Mouse (Mus musculus) intestine, embryonic 14.5 days (tissue): Measurements from ENCODE around the gene Gstt2. TPM values are rescaled to one million over a fixed set of nuclear protein-coding genes. Genes with fewer than 3 reads are reported as not detected.

ENCODE experiments used
- ATAC-seq: fragments of 200-750 bp; cut with Nextera tagmentation; replicated peaks from 2 replicates; pipeline ENCODE4 v1.8.0; 2017; ENCODE audit warnings: low read depth, moderate number of reproducible peaks, moderate TSS enrichment, moderate library complexity; ENCODE audit not compliant: low FRiP score, low TSS enrichment
- DNase-seq: peaks from one replicate; pipeline ENCODE4 v3.0.0-alpha.2; 2018; ENCODE audit warnings: low spot score
- H3K27ac ChIP-seq: fragments of 300-500 bp; sonication (generic); 2 replicates; pipeline ENCODE4 v1.5.1; 2014; ENCODE audit warnings: low read depth, mild to moderate bottlenecking, control low read depth
- H3K27me3 ChIP-seq: fragments of 300-500 bp; sonication (generic); replicated peaks from 2 replicates; pipeline ENCODE4 v1.6.1; 2014; ENCODE audit warnings: low read length, control low read depth; ENCODE audit not compliant: control insufficient read depth, insufficient read depth
- H3K36me3 ChIP-seq: fragments of 300-500 bp; sonication (generic); 2 replicates; pipeline ENCODE4 v1.6.1; 2014; ENCODE audit warnings: low read length, control low read depth; ENCODE audit not compliant: control insufficient read depth, insufficient read depth
- H3K4me1 ChIP-seq: fragments of 300-500 bp; sonication (generic); replicated peaks from 2 replicates; pipeline ENCODE4 v1.6.1; 2014; ENCODE audit warnings: low read length, control low read depth, mixed read lengths; ENCODE audit not compliant: control insufficient read depth, insufficient read depth
- H3K4me2 ChIP-seq: fragments of 300-500 bp; sonication (generic); 2 replicates; pipeline ENCODE4 v1.6.1; 2014; ENCODE audit warnings: low read length
- H3K4me3 ChIP-seq: fragments of 300-500 bp; sonication (generic); 2 replicates; pipeline ENCODE4 v1.5.1; 2014; ENCODE audit warnings: low read depth, low read length, control low read depth, mixed read lengths
- H3K9ac ChIP-seq: fragments of 300-500 bp; sonication (generic); 2 replicates; pipeline ENCODE4 v1.6.1; 2014; ENCODE audit warnings: mild to moderate bottlenecking, low read length
- H3K9me3 ChIP-seq: fragments of 300-500 bp; sonication (generic); 2 replicates; pipeline ENCODE4 v1.6.1; 2016; ENCODE audit warnings: low read length, control low read depth; ENCODE audit not compliant: control insufficient read depth
- WGBS: fragments of 180-500 bp; shearing (Covaris S2); extraction: QIAGEN DNeasy Blood & Tissue Kit; methylation state at CpG from one replicate; pipeline ENCODE4 v1.1.7; 2014; 5-methylcytosine and 5-hydroxymethylcytosine counted together
- polyA plus RNA-seq: library from polyadenylated mRNA; unstranded; fragments of >200 nt; fragmentation: Nextera tagmentation; extraction: Ambion mirVana; gene quantifications from 2 replicates; pipeline ENCODE4 v1.2.1, GENCODE M21; 2014

The Gstt2 gene
- polyA plus RNA-seq, 1 experiment from 2014 or later = 41.3 TPM

DNA sequence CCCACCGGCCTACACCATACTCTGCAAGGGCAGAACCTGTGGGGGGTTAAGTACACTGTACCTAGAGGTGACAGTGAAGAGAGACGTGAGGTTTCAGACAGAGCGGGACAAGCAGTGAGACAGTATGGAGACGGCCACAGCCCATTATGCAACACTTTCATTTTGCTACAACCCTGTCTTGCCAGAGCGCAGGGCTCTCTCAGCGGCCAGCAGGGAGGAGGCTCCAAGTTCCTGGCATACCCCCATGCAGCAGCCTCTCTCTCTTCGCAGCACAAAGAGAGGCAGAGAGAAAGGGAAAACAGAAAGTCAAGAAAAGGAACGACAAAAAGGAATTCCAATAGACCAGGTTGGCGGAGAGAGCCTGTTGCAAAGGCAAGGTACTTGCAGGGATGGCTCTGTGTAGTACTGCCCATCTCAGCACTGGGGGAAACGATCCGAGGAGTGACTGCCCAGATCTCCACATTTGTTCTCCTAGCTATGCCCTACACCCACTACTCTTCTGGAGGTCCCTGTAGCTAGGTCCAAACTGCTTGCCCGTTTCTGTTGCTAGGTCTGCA lies 39.5 kb downstream of the Gstt2 start:
- H3K4me1 ChIP-seq = peaks cover 15% of the 10 kb centered on the region
- H3K4me3 ChIP-seq = peak overlapping the region; percentile 40
- H3K36me3 ChIP-seq = no peaks in the 10 kb centered on the region
- 0 out of 2 replicates have a peak overlapping the region, but pooled peaks have one; percentile 14 for H3K27ac ChIP-seq
- H3K27me3 ChIP-seq = no peaks in the 10 kb centered on the region
- H3K4me2 ChIP-seq = peak overlapping the region; percentile 85
- 4% methylated on average over 12 of the region's 12 CpGs for WGBS
- peak; percentile 46 for ATAC-seq
- peak; percentile 69 for DNase-seq
- H3K9ac ChIP-seq = peak overlapping the region; percentile 44
- no peaks in the 10 kb centered on the region for H3K9me3 ChIP-seq

DNA sequence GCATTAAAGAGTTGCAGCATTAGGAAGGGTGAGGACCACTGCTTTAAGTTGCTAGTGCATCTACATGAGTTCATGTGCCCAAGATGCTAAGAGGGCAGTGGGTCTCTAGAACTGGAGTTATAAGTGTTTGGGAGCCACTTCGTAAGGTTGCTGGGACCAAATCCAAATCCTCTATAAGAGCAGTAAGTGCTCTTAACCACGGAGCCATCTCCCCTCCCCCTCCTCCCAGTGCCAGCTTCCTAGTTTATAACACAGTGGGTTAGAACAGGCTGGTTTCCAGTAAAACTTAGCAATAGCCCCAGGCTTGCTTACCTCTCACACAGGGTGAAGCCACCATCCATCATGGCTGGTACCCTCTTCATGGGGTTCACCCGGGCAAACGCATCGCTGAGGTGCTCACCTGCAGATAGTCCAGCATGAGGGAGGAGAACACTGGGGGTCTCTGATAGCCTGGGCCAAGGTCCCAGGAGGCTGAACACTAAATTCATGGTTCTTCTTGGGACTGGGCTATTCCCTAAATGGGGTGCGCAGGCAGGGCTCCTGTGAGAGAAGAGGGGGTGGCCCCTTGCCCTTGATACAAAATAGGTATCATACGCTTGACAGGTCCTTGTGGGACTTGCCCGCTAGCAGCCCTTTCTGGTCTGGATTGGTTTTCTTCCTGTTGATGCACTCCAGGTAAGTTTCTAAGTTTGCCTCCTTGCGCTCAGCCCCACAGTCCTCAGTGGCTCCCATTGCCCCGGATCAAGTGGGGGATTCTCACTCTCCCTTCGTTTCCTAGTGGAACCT lies 40.3 kb downstream of the Gstt2 start:
- H3K9ac ChIP-seq = no peak overlapping the region
- H3K9me3 ChIP-seq = no peaks in the 10 kb centered on the region
- ATAC-seq = no peak
- no peak for DNase-seq
- H3K4me2 ChIP-seq = peak overlapping the region; percentile 85
- H3K4me1 ChIP-seq = peaks cover 15% of the 10 kb centered on the region
- no peak overlapping the region for H3K27ac ChIP-seq
- H3K4me3 ChIP-seq = peak overlapping the region; percentile 40
- H3K27me3 ChIP-seq = no peaks in the 10 kb centered on the region
- no peaks in the 10 kb centered on the region for H3K36me3 ChIP-seq
- 47% methylated on average over 11 of the region's 11 CpGs for WGBS

DNA sequence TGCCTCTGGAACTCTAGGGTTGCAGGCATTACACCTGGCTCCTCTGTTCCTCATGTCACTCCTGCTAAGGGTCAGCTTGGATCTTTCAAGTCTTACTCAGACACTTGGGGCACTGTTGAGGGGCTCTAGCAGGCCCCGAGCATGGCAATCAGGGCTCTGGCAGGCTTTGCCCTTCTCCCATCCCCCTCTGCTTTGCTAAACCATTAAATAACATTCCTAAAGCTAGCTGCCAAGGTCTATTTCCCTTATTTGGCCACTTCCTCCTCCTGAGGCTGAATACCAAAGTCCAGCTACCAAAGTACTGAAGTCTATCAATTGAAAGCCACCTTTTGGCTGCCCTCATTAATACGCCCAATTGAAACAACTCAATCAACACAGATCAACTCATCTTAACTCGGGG lies 42.3 kb downstream of the Gstt2 start:
- peaks cover 15% of the 10 kb centered on the region for H3K4me1 ChIP-seq
- no peak overlapping the region for H3K4me2 ChIP-seq
- H3K27me3 ChIP-seq = no peaks in the 10 kb centered on the region
- H3K4me3 ChIP-seq = no peak overlapping the region
- H3K9me3 ChIP-seq = no peaks in the 10 kb centered on the region
- ATAC-seq (0 out of 2 replicates have a peak, but pooled peaks have one; percentile 17), DNase-seq (peak; percentile 52)
- H3K9ac ChIP-seq = no peak overlapping the region
- no peaks in the 10 kb centered on the region for H3K36me3 ChIP-seq
- no peak overlapping the region for H3K27ac ChIP-seq
- WGBS = 28% methylated on average over 3 of the region's 3 CpGs

DNA sequence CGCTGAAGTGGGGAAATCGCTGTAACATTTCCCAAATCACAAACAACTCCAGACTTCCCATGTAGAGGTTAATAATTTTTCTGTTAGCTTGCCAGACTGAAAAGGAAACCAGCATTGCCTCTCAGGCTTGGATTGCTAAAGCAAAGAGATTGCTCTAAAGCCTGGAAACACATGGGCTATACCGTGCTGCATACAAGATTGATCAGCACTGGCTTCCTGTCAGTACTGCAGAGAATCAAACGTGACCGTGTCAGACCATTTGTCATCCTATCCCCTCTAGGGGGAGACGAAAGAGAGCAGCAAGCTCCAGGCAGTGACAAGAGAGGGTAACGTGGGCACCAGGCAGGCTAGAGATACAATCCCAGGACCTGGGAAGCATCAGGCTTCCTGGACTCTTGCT lies 46.5 kb downstream of the Gstt2 start:
- peak; percentile 42 for DNase-seq
- Histone ChIP-seq H3K9me3 (no peaks in the 10 kb centered on the region), H3K27ac (no peak overlapping the region)

DNA sequence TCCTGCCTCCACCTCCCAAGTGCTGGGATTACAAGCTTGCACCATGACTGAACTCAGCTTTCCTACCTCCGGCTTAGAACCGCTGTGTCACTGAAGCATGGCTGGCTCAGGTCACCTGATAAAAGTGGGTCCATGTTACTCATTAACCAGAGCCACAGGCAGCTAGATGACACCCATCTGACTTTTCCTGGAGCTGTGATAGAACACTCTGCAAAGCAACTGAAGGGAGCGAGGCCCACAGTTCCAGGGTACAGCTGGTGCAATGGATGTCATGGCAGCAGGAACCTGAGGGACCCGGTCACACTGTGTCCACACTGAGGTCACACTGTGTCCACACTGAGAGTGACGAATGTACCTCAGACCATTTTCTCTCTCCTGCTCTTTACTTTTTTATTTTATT lies 47.4 kb downstream of the Gstt2 start:
- no peaks in the 10 kb centered on the region for H3K27me3 ChIP-seq
- no peaks in the 10 kb centered on the region for H3K36me3 ChIP-seq
- no peak overlapping the region for H3K27ac ChIP-seq
- H3K4me2 ChIP-seq = no peak overlapping the region
- no peak overlapping the region for H3K9ac ChIP-seq
- peak; percentile 51 for DNase-seq
- ATAC-seq = peak; percentile 71; the same call in 1 of the 2 replicates
- H3K4me1 ChIP-seq = peaks cover 5% of the 10 kb centered on the region
- no peak overlapping the region for H3K4me3 ChIP-seq
- no peaks in the 10 kb centered on the region for H3K9me3 ChIP-seq
- WGBS = 76% methylated on average over 5 of the region's 5 CpGs

More for the DNA sequence above, 46.5 kb downstream of the Gstt2 start:
- H3K4me3 ChIP-seq = no peak overlapping the region
- WGBS = 15% methylated on average over 7 of the region's 7 CpGs
- H3K36me3 ChIP-seq = no peaks in the 10 kb centered on the region
- H3K4me2 ChIP-seq = no peak overlapping the region
- peaks cover 11% of the 10 kb centered on the region for H3K4me1 ChIP-seq
- ATAC-seq = no peak
- H3K9ac ChIP-seq = no peak overlapping the region
- H3K27me3 ChIP-seq = no peaks in the 10 kb centered on the region

DNA sequence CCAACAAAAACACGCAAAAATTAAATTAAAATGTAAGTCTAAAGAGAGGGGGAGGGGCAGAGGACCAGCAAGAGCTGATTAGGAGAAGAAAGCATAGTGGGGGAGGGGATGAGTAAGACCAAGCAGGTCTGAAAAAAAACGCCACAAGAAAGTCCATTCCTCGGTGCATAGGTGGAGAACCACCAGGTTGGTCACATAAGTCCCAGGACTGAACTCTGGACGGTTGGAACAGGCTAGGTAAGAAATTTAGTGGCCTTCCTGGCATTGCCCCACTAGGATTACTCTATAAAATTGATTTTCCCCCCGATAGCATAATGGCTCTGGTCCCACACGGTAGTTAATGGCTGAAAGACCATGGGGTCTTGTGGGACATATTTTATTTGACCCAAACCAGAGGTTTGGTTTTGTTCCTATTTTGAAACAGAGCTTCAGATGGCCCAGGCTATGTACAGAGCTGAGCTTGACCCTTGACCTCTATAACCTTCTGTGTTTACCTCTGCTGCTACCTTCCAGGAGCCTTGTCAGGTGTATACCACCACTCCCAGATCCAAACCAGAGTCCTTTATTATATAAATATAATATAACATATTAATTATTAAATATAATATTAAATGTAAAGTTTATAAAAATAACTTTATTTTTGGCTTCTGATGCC lies 48.0 kb downstream of the Gstt2 start:
- DNase-seq (peak; percentile 50), ATAC-seq (0 out of 2 replicates have a peak, but pooled peaks have one; percentile 36)
- Histone ChIP-seq H3K4me3 (no peak overlapping the region), H3K36me3 (no peaks in the 10 kb centered on the region), H3K27me3 (no peaks in the 10 kb centered on the region), H3K9ac (no peak overlapping the region), H3K4me2 (no peak overlapping the region), H3K4me1 (no peaks in the 10 kb centered on the region), H3K27ac (no peak overlapping the region), H3K9me3 (no peaks in the 10 kb centered on the region)
- 79% methylated on average over 6 of the region's 6 CpGs for WGBS

DNA sequence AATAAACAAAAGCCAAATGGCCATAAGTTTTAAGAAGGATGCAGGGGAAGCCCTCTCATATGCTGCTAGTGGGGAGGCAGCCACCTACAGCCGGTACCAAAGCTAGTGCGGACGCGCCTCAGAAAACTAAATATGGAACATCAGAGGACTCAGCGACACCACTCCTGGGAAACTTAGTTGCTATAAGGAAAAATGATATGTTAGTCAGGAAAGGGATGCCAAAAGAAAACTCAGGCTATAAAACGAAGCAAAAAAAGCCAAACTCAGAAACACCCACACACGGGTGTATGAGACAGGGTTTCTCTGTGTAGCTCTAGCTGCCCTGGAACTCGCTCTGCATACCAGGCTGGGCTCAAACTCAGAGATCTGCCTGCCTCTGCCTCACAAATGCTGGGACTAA lies 48.9 kb downstream of the Gstt2 start:
- 94% methylated on average over 8 of the region's 8 CpGs for WGBS

DNA sequence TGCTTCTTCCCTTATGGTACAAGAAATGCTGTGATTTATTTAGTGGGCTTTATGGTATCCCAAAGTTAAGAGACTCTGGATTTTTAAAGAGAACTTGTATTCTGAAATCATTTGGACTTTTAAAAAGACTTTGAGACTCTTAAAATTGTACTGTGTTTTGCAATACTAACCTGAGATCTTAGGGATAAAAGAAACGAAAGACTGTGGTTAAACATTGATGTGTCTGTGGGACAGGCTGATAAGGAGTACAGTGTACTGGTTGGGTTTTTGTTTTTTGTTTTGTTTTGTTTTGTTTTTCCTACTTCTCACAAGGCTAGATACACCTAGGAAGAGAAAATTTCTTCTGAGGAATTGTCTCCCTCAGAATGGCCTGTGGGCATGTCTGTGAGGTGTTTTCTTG lies 51.8 kb downstream of the Gstt2 start:
- Histone ChIP-seq H3K36me3 (no peaks in the 10 kb centered on the region), H3K27ac (no peak overlapping the region), H3K27me3 (no peaks in the 10 kb centered on the region), H3K9me3 (no peaks in the 10 kb centered on the region), H3K4me3 (no peak overlapping the region), H3K4me1 (no peaks in the 10 kb centered on the region), H3K4me2 (no peak overlapping the region), H3K9ac (no peak overlapping the region)
- 60% methylated on average over 1 of the region's 1 CpGs for WGBS
- DNase-seq = no peak
- ATAC-seq = no peak

More for the DNA sequence above, 48.9 kb downstream of the Gstt2 start:
- no peak for ATAC-seq
- H3K36me3 ChIP-seq = no peaks in the 10 kb centered on the region
- no peak overlapping the region for H3K27ac ChIP-seq
- H3K27me3 ChIP-seq = no peaks in the 10 kb centered on the region
- H3K9me3 ChIP-seq = no peaks in the 10 kb centered on the region
- peak; percentile 15 for DNase-seq
- no peak overlapping the region for H3K4me3 ChIP-seq
- H3K9ac ChIP-seq = no peak overlapping the region
- no peaks in the 10 kb centered on the region for H3K4me1 ChIP-seq
- H3K4me2 ChIP-seq = no peak overlapping the region
